Mouse (Mus musculus): Measurements from ENCODE around the gene Fbxo36. TPM values are rescaled to one million over a fixed set of nuclear protein-coding genes. Genes with fewer than 3 reads are reported as not detected.

Fbxo36 gene
- polyA plus RNA-seq, 1 experiment from 2014 or later: 8.6 TPM

DNA sequence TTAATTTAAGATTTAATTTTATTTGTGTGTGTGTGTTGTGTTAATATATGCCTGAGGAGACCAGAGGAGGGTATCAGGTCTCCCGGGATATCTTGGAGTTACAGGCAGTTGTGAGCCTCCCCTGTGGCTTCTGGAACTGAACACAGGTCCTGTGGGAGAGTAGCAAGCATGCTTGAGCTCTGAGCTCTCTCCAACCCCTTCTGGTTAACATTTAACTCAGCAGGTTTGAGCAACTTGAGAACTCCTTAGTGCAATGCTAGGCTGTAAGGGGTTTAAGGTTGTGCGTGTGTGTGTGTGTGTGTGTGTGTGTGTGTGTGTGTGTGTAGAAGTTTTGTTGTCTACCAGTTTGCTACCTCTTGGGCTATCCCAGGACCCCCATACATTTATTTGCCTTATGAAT, 37.9 kb downstream of the Fbxo36 start:
- H3K9ac ChIP-seq: no peak overlapping the region
- no peaks in the 10 kb centered on the region for H3K9me3 ChIP-seq (replicated peaks)
- no peak overlapping the region for H3K4me3 ChIP-seq (replicated peaks)
- H3K36me3 ChIP-seq: no peaks in the 10 kb centered on the region
- no peaks in the 10 kb centered on the region for H3K27me3 ChIP-seq
- ATAC-seq (ENCODE audit: low read depth): peak; percentile 16; the same call in 1 of the 2 replicates
- H3K4me2 ChIP-seq: no peak overlapping the region
- no peak overlapping the region for H3K27ac ChIP-seq
- no peak for DNase-seq
- peaks cover 11% of the 10 kb centered on the region; the same call in 1 of the 2 replicates for H3K4me1 ChIP-seq (replicated peaks)
- 58% methylated on average over 2 of the region's 2 CpGs for WGBS (ENCODE audit: insufficient replicate concordance)

DNA sequence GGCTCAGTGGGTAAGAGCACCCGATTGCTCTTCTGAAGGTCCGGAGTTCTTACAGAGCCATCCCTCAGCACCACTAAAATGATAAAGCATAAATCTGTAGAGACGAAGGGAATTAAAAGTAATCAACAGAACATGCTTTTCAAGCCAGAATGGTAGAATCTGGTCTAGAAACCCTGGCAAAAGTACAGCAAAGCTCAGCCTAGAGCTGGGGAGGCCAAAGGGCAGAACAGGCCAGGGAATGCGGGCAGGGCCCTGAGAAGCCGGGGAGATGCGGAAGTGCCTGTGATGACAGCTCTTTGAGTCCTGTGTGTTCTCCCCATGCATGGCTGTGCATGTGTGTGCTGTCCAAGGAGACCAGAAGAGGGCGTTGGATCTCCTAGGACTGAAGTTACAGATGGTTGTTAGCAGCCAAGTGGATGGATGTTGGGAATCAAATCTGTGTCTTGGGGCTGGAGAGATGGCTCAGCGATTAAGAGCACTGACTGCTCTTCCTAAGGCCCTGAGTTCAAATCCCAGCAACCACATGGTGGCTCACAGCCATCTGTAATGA, 40.0 kb downstream of the Fbxo36 start:
- WGBS (ENCODE audit: insufficient replicate concordance): 82% methylated on average over 8 of the region's 8 CpGs

DNA sequence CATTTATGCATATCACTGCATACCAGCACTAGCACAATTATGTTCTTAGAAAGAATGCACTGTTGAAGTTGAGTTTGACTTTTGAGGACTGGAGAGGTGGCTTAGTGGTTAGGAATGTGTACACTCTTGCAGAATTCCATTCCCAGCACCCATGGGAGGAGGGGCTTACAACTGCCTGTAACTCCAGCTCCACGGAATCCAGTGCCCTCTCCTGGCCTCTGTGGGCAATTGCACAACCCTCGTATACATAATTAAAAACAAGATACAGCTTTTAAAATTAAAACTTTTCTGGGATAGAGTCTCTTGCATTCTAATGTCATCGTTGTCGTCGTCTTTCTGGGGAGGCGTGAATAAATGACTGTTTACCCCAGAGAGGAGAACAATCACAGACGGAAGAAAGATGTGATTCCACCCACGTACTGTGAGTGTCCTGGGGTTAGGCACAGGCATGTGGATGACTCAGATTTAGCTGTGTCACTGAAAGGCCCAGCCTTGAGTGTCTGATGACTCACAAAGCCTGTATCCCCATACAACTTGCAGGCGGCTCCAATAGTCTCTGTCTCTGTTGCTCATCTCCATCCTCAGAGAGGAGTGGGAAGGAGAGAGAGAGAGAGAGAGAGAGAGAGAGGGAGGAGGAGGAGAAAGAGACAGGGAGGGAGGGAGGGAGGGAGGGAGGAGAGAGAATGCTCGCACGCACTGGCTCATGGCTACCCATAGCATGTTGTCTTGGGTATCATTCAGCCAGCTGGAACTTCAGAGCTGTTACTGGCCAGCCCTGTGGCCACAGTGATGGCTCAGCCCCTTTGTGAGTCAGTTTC, 41.8 kb downstream of the Fbxo36 start:
- no peaks in the 10 kb centered on the region for H3K27me3 ChIP-seq
- WGBS (ENCODE audit: insufficient replicate concordance): 59% methylated on average over 10 of the region's 11 CpGs
- no peak overlapping the region for H3K9ac ChIP-seq
- no peak; the same call in 1 of the 2 replicates for ATAC-seq (ENCODE audit: low read depth)
- no peak overlapping the region for H3K4me3 ChIP-seq (replicated peaks)
- H3K4me2 ChIP-seq: no peak overlapping the region
- DNase-seq: no peak
- H3K9me3 ChIP-seq (replicated peaks): no peaks in the 10 kb centered on the region
- H3K4me1 ChIP-seq (replicated peaks): no peaks in the 10 kb centered on the region
- no peak overlapping the region for H3K27ac ChIP-seq
- H3K36me3 ChIP-seq: no peaks in the 10 kb centered on the region

More for the DNA sequence above, 40.0 kb downstream of the Fbxo36 start:
- no peaks in the 10 kb centered on the region for H3K36me3 ChIP-seq
- no peak for DNase-seq
- no peak overlapping the region for H3K27ac ChIP-seq
- H3K4me3 ChIP-seq (replicated peaks): no peak overlapping the region
- no peaks in the 10 kb centered on the region for H3K27me3 ChIP-seq
- no peaks in the 10 kb centered on the region for H3K9me3 ChIP-seq (replicated peaks)
- no peak for ATAC-seq (ENCODE audit: low read depth)
- H3K4me1 ChIP-seq (replicated peaks): no peaks in the 10 kb centered on the region
- H3K9ac ChIP-seq: no peak overlapping the region
- no peak overlapping the region for H3K4me2 ChIP-seq

DNA sequence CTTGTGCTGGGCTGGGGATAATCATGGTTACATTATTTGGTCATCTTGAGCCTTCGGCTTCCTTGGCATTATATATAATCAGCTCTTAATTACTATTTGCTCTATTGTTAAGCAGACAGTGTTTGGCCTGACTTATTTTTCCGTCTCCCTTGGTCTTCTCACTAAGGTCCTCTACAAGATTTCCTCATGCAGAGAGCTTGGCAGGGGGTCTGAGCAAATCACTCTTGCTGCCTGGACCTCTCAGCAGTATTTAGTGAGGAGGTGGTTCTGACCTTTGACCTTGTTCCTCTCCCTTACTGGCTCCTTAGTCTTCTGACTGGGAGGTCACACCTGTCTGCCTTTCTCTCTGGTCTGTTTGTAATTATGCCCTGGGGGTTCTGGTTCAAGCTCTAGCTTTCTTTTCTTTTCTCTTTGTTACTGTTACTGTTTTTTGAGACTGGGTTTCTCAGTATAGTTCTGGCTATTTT, 42.5 kb downstream of the Fbxo36 start:
- ATAC-seq (ENCODE audit: low read depth) (no peak), DNase-seq (no peak)
- Histone ChIP-seq H3K9ac (no peak overlapping the region), H3K36me3 (no peaks in the 10 kb centered on the region), H3K9me3 (replicated peaks) (no peaks in the 10 kb centered on the region), H3K27ac (no peak overlapping the region), H3K4me2 (no peak overlapping the region), H3K4me3 (replicated peaks) (no peak overlapping the region), H3K27me3 (no peaks in the 10 kb centered on the region), H3K4me1 (replicated peaks) (no peaks in the 10 kb centered on the region)
- 65% methylated on average over 2 of the region's 2 CpGs for WGBS (ENCODE audit: insufficient replicate concordance)

DNA sequence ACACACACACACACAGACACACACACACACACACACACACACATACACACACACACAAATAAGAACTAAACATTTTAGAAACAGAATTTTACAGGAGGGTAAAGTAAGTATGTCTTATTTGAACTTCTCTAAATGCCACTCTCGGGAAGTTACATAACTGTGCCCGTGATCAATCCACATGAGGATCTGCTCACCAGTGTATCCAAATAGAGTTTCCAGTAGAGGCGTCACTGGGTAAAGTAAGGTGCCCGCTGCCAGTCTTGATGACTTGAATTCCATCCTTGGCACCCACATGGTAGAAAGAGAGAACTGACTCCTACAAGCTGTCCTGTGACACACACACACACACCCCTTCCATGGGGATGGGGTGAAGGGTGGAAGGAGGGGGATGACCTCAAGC, 43.3 kb downstream of the Fbxo36 start:
- DNase-seq (no peak), ATAC-seq (ENCODE audit: low read depth) (no peak)
- Histone ChIP-seq H3K27me3 (no peaks in the 10 kb centered on the region), H3K4me3 (replicated peaks) (no peak overlapping the region), H3K4me2 (no peak overlapping the region), H3K9ac (no peak overlapping the region), H3K36me3 (no peaks in the 10 kb centered on the region), H3K9me3 (replicated peaks) (no peaks in the 10 kb centered on the region), H3K27ac (no peak overlapping the region), H3K4me1 (replicated peaks) (no peaks in the 10 kb centered on the region)
- 73% methylated on average over 4 of the region's 4 CpGs for WGBS (ENCODE audit: insufficient replicate concordance)

DNA sequence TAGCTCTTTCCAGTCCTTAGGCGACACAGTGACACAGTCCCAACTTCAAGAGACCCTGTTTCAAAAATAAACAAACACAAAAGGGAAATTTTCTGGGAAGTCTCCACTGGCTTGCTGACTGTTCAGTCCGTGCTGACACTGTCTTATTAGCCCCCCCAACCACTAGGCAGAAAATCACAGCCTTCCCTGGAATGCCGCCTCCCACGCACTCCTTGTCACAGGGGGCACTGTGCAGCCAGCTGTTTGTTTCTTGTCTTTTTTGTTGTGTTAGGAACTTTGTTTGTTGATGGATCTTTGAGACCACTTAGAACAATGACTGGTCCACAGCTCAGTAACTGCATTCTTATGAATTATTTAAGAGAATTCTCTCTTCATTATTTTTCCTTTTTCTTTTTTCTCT, 44.2 kb downstream of the Fbxo36 start:
- ATAC-seq (ENCODE audit: low read depth) (no peak), DNase-seq (no peak)
- no peak overlapping the region for H3K4me3 ChIP-seq (replicated peaks)
- H3K27me3 ChIP-seq: no peaks in the 10 kb centered on the region
- H3K4me1 ChIP-seq (replicated peaks): no peaks in the 10 kb centered on the region
- H3K4me2 ChIP-seq: no peak overlapping the region
- WGBS (ENCODE audit: insufficient replicate concordance): 71% methylated on average over 4 of the region's 4 CpGs
- no peak overlapping the region for H3K9ac ChIP-seq
- no peaks in the 10 kb centered on the region for H3K36me3 ChIP-seq
- H3K27ac ChIP-seq: no peak overlapping the region
- no peaks in the 10 kb centered on the region for H3K9me3 ChIP-seq (replicated peaks)

DNA sequence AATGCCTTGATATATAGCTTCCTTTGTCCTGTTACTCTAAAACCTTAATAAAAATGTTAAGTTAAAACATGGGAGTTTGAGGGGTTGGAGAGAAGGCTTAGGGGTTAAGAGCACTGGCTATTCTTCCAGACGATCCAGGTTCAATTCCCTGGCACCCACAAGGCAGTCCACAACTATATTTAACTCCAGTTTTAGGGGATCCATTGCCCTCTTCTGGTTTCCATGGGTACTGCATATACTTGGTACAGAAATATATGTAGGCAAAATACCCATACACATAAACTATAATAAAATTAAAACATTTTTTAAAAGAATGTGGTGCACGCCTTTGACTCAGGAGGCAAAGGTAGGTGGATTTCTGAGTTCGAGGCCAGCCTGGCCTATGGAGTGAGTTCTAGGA, 45.5 kb downstream of the Fbxo36 start:
- no peak overlapping the region for H3K4me2 ChIP-seq
- DNase-seq (no peak), ATAC-seq (ENCODE audit: low read depth) (no peak)
- no peak overlapping the region for H3K4me3 ChIP-seq (replicated peaks)
- no peaks in the 10 kb centered on the region for H3K9me3 ChIP-seq (replicated peaks)
- H3K27me3 ChIP-seq: no peaks in the 10 kb centered on the region
- WGBS (ENCODE audit: insufficient replicate concordance): 48% methylated on average over 3 of the region's 3 CpGs
- no peaks in the 10 kb centered on the region for H3K36me3 ChIP-seq
- H3K4me1 ChIP-seq (replicated peaks): no peaks in the 10 kb centered on the region
- H3K27ac ChIP-seq: no peak overlapping the region
- H3K9ac ChIP-seq: no peak overlapping the region

DNA sequence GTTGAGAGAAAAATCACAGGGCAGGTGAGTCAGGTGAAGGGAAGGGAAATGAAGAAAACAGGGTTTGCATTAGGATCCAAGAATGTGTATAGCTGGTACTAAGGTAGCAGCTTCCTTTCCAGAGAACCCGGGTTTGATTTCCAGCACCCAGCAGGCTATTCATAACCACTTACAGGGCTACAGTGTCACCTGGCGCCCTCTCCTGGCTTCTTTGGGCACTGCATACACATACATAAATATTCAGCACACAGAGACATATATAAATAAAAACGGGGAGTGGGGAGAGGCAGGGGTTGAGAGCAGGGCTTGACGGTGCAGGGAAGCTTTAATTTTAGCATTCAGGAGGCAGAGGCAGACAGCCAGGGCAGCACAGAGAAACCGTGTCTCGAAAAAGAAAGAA, 46.3 kb downstream of the Fbxo36 start:
- Histone ChIP-seq H3K9me3 (replicated peaks) (no peaks in the 10 kb centered on the region), H3K27me3 (no peaks in the 10 kb centered on the region), H3K36me3 (no peaks in the 10 kb centered on the region), H3K4me2 (no peak overlapping the region), H3K9ac (no peak overlapping the region), H3K4me1 (replicated peaks) (no peaks in the 10 kb centered on the region), H3K27ac (no peak overlapping the region), H3K4me3 (replicated peaks) (no peak overlapping the region)
- WGBS (ENCODE audit: insufficient replicate concordance): 69% methylated on average over 6 of the region's 6 CpGs
- no peak for ATAC-seq (ENCODE audit: low read depth)
- no peak for DNase-seq

DNA sequence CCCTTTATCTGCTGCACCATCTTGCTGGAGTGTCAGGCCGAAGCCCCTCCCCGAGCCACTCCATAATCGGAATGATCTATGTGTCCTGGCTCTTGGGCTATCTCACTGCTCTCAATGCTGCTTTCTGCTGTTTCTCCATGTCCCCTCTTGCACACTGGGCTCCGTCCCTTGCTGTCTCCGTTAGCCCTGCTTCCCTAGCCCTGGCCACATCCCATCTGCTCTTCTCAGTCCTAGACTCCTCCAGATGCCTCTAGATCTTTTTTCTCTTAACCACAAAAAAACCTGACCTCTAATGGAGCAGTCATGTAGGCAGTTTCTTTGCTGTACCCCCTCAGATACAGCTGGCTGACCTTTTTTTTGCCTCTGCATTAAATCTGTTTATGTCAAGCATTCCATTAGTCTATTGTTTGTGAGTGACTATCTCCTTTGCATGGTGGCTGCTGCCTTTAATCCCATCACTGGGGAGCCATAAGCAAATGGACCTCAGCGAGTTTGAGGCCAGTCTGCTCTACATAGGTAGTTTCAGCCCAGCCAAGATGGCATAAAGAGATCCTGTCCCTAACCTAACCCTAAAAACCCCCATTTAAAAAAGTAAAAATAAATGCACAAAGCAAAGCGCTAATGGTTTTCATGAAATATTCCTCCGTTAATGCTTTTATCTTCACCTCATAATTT, 49.8 kb downstream of the Fbxo36 start:
- H3K9ac ChIP-seq: no peak overlapping the region
- no peaks in the 10 kb centered on the region for H3K36me3 ChIP-seq
- no peaks in the 10 kb centered on the region for H3K4me1 ChIP-seq (replicated peaks)
- H3K27me3 ChIP-seq: no peaks in the 10 kb centered on the region
- no peaks in the 10 kb centered on the region for H3K9me3 ChIP-seq (replicated peaks)
- no peak overlapping the region for H3K4me3 ChIP-seq (replicated peaks)
- no peak overlapping the region for H3K27ac ChIP-seq
- DNase-seq: no peak
- ATAC-seq (ENCODE audit: low read depth): no peak
- no peak overlapping the region for H3K4me2 ChIP-seq
- WGBS (ENCODE audit: insufficient replicate concordance): 55% methylated on average over 8 of the region's 8 CpGs

DNA sequence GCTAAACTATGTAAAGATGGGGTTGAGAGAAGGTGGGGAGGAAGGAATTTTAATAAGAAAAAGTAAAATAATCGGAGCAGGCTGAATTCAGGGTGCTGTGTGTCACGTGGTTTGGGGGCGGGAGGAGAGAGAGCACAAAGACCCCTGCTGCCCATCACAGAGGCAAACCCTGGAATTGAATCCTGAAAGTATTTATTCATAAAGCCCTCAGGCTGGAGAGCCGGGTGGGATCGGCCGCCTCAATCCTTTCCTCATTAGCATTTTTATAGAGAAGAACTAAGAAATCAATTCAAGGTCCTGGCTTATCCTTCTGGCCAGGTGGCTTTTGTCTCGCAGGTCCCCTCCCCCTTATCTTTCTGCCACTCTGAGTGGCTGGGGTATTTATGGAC, 50.4 kb downstream of the Fbxo36 start:
- Histone ChIP-seq H3K4me1 (replicated peaks) (no peaks in the 10 kb centered on the region), H3K27ac (no peak overlapping the region), H3K4me3 (replicated peaks) (no peak overlapping the region), H3K27me3 (no peaks in the 10 kb centered on the region), H3K9ac (no peak overlapping the region), H3K36me3 (no peaks in the 10 kb centered on the region), H3K9me3 (replicated peaks) (no peaks in the 10 kb centered on the region), H3K4me2 (no peak overlapping the region)
- DNase-seq (no peak), ATAC-seq (ENCODE audit: low read depth) (no peak)
- 60% methylated on average over 7 of the region's 7 CpGs for WGBS (ENCODE audit: insufficient replicate concordance)

DNA sequence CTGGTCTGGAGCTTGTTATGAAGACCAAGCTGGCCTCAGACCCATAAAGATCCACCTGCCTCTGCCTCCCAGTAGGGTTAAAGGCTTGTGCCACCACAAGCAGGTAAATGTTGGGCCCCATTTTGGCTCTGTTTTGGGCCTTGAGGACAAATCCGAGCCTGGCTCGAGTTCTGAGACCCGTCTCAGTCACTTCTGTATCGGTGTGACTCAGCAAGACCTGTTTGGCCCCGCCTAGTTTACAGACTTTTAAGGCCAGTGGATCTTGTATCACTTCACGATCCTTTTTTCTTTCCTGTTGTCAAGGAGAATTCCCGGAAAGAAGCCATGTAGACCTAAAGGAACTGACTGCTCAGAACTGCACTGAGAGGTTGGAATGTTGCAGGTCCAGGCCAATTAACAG, 50.9 kb downstream of the Fbxo36 start:
- Histone ChIP-seq H3K9ac (no peak overlapping the region), H3K27ac (no peak overlapping the region), H3K4me2 (no peak overlapping the region), H3K4me3 (replicated peaks) (no peak overlapping the region), H3K36me3 (no peaks in the 10 kb centered on the region), H3K9me3 (replicated peaks) (no peaks in the 10 kb centered on the region), H3K4me1 (replicated peaks) (no peaks in the 10 kb centered on the region), H3K27me3 (no peaks in the 10 kb centered on the region)
- ATAC-seq (ENCODE audit: low read depth) (no peak), DNase-seq (no peak)
- WGBS (ENCODE audit: insufficient replicate concordance): 63% methylated on average over 7 of the region's 7 CpGs

All from liver, embryonic 13.5 days (tissue).